Mouse (Mus musculus) left cerebral cortex, adult 8-10 months (tissue): Measurements from ENCODE around the gene Lrrc1. TPM values are rescaled to one million over a fixed set of nuclear protein-coding genes. Genes with fewer than 3 reads are reported as not detected.

Experiments
- DNase-seq, 2 experiments: peaks; one replicate each; pipeline ENCODE4 v3.0.0; 2022; ENCODE audit warnings: low spot score in 2 of 2
- total RNA-seq, 4 experiments: library from RNA; stranded (reverse); gene quantifications; 2 replicates each; pipeline ENCODE4 v1.2.4; 2022

Gene Lrrc1
- total RNA-seq, 4 experiments from 2014 or later, result 9.5 to 10.3 (median 9.7) TPM

DNA sequence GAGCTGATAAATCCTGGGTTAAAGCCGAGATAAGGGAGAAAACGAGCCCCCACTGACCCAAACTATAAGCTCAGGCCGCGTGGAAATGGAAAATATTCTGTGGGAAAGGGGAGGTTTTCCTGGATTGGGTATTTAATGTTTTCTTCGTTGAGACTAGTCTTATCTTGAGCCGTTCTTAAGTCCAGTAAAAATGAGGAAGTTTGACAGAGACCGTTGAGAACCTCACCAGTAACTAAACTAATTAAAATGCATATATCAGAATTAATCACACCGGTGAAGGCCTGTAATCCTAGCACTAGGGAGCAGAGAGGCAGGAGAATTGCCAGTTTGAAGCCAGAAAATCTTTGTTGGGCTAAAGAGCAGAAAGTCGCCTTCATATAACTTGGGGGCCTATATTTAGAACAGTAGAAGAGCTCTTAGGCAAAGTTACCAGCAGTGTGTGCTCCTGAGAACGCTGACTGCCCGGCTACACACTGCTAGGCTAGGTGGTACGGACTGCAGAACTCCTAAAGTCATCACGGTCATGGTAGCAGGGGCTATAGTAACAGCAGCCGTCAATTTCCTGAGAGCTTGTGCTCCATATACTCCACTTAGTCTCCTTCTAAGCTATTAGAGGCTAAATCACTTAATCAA, 116.4 kb downstream of the Lrrc1 start:
- no peak for DNase-seq

DNA sequence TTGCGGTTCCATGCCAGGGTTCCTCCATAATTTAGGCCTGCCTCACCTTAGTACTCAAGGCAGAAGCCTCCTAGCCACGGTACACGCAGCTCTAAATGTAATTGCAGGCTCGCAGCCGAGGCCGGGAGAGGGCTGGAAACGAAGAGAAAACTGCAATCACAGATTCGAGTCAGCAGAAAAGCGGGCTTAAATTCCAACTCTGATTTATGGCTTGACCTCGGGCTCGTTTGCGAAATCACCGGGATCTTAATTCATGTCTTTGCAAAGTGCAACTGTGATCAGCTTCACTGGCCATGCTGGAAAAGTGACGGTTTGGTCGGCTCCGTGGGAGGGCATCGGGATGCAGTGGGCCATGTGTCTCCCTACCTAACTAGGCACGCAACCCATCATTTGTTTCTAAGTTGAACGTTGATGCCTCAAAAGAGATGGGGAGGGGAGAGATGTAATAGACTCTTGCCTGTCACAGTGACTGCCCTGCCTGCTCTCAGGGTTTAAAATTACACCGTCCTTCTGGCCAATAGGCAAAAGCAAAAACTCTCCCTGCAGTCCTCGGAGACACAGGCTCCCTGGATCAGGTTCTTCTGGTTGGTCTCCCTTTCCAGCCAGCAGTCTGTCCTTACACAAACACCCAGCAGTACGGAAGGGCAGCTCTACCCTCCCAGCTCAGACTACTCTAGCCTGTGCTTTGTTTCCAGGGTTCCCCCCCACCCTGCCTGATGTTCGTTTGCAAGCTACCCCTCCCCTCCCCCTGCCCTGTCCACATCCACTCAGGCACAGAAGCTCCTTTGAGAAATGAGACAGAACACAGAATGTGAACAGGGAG, 117.2 kb downstream of the Lrrc1 start:
- DNase-seq, result no peak

DNA sequence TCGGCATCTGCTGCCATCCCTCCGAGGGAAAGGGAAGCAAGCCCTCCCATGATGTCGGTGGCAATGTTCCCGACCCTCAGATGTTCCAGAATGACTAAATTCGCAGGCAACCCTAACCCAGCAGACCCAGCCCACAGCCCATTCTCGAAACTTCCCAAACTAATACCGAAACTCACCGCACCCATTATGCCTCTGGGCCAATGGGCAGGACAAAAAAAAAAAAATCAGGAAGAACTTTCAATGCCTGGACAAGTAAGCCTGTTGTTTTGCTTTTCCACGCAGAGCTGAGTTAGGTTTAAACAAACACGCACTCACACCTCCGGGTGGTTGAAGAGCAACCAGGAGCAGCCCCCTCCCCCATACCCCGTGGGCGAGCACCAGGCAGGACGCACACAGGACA, 118.6 kb downstream of the Lrrc1 start:
- DNase-seq, result no peak

DNA sequence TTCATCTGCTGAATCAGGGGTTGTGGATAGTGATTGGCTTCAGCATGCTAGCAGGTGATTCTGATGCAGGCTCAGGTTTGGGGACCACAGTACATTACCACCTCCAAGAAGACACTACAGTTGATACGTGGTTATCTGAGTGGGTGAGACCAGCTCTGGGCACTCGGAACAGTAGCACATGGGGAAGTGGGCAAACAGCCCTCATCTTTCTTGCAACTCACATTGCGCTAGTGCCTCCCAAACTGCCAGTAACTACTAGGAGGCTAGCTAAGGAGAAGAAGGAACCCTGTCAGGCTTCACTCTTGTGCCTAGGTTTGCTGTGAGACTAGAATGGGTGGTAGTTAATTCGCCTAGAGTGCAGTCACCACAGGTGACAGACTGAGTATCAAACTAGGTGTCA, 119.1 kb downstream of the Lrrc1 start:
- DNase-seq, result no peak

DNA sequence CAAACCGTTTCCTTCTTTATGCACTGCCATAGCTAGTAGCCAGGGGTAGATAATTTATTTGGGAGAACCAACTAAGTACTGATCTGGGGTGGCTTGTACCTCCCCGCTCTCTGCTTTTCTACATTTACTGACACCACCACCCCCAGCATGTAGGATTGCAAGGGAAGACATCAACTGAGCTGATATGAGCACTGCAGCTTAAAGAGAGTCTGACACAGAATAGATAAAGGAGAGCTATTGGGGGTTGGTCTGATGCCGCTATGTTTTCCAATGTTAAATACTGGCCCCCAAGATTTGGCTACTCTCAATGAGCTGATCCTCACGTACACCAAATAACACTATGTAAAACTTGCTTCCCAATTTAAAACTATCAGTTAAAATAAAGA, 124.5 kb downstream of the Lrrc1 start:
- no peak for DNase-seq

DNA sequence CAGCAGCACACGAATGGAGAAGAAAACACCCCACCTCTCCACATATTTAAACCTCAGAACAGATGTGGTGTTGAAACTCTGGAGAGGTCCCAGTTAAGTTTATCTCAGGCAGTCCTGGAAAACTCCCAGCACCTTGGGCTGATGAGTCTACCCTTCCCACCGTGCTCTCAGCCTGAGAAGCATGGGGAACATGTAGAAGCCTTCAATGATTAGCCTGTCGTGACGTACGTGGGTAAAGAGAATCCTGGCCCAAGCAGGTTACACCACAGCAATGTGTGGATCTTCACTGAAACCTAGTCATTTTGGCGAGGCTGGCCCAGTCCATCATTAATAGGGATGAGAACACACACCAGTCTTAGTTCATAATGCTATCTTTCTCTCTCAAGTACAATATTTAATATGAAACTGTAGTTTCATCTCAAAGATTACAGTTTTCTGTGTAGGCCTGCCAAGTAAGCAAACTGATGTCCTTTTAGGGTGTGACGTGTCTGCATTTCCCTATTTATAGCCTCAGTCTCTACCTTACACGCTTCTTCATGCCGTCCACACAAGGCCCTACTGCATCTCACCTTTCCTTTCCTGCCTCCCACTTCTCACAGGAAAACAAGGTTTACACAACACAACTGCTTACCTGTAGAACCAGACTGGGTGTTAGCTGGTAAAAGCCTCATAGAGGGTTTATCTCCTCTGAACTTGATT, 125.0 kb downstream of the Lrrc1 start:
- no peak for DNase-seq

DNA sequence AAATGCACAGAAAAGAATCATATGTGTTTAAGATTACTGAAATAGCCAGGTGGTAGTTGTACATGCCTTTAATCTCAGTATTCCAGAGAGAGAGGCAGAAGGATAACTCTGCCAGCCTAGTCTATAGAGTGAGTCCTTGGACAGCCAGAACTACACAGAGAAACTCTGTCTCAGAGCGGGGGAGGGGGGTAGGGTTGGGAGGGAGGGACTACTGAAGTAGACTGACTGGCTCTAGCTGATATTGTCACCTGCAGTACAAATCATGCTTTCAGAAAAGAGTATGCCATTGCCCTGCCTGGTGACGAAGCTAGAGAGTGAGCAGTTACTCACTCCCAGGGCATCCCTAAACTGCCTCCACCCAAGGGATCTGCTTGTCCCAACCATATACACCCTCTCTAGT, 125.9 kb downstream of the Lrrc1 start:
- no peak for DNase-seq

DNA sequence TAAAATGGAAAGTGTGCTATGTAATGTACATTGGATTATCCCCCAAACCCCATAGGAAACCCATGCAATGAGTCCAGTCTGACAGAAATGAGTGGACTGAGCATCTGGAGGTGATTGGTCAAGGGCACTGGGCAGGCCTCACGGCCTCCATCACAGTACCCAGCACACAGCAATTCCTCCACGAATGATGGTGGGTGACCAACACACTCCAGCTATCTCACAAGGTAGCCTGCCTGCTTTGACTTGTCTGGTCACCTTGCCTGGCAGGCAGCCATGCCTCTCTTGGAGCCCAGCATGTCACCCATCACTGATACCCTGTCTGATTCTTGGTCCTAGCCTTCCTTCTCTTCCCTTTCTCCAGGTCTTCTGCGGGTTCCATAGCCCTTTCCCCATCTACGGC, 128.2 kb downstream of the Lrrc1 start:
- DNase-seq, result no peak

DNA sequence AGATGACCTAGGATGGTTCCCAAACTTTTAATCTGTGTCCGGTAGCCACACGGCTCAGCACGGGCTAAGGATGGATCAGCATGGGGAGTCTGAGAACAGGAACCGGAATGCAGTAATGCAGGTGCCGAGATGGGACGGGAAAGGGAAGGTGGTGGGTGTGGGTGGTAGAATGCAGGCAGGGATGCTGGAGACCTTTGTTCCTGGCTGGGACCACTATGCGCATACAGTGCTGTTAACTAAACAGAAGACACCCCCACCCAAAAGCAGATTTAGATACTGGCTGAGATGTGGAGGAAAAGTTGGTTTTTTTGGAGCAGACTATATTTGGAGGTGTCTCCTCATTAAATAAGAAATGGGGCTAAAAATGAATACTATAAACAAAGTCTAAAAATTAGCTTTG, 128.7 kb downstream of the Lrrc1 start:
- DNase-seq, result no peak

DNA sequence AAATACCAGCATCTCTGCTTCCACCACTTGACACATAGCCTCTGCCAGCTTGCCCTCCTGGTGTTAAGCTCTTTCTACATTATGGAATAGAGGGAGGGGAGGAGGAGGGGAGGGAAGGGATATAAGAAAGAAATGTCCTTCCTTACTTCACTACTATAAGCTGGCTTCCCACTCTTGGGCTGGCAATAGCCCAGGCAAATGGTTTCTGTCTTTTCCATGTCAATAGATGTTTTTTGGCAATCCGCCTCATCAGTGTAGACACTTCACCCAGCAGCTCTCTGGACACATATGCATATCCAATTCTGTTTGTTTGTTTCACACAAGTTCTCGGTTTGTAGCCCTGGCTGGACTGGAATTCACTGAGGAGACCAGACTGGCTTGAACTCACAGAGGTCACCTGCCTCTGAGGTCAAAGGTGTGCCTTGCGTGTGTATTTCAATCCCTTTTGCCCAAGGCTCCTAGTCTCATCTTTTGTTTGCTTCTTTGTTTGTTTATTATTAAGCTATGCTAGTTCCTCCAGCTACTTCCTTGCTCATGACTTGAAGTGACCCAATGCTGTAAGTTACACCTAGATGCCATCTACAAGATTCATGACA, 132.7 kb downstream of the Lrrc1 start:
- DNase-seq, result no peak

DNA sequence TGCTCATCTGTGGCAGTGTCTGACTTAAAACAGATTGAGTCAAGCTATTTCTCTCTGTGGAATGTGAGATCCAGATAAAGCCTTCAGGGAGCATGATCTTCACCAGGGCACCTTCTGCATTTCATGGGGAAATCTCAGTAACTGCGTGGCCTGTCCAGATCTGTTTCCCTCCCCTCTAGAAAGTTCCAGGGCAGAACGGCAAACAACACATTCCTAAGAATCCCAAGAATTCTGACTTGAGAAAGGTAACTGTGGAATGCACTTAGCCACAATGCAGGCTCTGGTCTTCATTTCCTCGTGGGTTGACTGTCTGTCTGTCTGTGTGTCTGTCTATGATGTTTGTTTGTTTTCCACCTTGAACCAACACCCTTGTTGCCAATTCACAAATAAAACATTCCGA, 133.7 kb downstream of the Lrrc1 start:
- DNase-seq, result no peak

DNA sequence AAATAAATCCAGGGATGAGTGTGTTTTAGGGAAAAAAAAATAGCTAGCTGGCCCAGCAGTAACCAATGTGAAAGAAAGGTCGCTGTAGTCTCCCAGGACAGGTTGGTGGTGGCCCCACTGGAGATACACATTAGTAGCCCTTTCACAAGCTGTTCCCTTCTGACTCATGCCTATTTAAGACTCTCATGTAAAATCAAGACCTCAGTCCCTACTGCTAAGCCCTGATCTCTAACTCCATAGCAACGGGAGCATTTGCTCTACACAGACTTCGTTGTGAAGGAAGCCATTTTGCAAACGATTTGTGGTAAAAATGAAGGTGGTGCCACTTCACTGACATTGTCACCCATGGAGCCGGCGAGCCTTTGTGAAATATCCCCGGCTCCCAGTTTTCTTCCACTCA, 134.1 kb downstream of the Lrrc1 start:
- DNase-seq, result no peak

DNA sequence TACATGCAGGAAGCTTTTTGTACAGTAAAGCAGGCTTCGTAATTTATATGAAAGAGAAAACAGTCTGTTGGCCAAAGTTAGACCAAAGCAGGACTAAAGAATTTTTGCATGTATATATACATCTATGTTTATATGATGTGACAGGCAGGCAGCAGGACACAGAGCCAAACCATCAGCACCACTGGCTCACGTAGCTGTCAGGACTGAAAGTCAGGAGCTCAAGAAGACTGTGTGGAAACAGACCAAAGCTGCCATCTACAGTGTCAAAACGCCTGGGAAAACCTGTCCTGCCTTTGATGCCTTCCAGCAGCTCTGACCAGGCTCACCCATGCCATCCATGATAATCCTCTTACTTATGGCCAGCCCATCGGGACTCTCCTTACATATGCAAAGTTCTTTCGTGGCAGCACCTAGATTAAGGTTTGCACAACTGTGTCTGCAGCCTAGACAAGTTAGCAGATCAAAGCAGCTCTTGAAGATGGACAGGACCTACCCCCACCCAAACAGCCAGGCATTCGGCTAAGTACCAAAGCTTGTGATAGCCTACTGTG, 136.5 kb downstream of the Lrrc1 start:
- no peak for DNase-seq

DNA sequence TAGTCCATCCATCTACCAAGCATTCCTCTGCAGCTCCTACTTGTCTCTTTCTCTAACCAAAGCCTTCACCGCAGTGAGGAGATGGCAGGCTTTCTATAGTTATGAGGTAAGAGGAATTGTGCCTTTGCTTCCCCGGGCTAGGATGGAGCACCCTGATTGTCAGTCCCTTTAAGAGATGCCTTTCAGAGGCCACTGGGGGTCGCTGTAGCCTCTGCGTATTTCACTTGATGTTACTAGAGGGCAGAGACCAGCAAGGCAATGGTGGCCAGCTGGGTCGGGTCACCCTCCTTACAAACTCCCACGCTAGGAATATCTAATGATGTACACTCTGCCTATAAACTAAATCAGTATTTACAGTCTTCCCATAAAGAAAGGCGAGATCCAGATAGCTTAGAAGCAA, 137.8 kb downstream of the Lrrc1 start:
- DNase-seq, result no peak

DNA sequence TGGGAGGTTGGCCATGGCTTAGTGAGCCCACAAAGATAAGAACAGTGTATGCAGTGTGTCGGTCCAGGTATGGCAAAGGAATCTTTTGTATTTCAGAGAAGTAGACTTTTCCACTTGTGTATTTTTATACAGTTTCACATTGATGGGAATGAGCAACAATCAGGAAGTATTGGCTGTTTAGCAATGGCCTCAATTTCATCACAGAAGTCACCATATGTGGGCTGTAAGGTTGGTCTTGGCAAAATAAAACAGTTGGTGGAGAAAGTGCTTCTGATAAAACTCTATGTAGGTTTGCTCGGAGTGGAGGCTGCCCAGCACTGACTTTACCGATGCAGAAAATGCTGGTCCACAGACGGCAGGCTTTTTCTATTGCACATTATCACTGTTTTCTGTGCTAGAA, 140.2 kb downstream of the Lrrc1 start:
- no peak for DNase-seq

DNA sequence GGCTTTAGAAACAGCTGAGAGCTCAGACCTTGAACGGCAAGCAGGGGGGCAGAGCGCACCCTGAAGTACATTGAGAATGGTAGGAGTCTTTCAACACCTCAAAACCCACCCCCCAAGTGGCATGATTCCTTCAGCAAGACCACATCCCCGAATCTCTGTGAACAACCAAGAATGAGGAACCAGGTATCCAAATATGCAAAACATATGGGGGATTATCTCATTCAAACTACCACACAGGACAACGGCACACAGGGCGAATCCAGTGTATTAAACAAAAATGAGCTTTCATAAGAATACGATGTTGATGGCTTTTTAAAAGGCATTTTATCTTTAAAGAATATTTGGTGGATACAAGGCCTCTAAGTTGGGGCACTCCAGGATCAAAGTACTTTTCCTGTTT, 140.7 kb downstream of the Lrrc1 start:
- DNase-seq, result no peak

DNA sequence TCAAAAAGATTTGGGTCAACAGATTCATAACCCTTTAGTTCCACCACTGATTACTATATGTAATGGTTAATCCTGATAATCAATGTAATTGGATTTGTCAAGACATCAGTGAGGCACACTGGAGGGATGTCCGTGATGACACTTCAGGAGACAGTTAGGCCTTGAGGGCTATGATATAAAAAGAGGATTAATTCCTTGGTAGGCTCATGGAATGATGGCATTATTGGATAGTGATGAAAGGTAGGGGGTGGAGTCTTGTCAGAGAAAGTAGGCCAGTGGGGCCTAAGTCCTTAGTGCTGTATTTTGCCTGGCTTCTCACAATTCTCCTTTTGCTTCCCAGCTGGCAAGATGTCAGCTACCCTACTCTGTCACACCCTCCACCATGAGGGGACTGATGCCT, 141.7 kb downstream of the Lrrc1 start:
- no peak for DNase-seq

DNA sequence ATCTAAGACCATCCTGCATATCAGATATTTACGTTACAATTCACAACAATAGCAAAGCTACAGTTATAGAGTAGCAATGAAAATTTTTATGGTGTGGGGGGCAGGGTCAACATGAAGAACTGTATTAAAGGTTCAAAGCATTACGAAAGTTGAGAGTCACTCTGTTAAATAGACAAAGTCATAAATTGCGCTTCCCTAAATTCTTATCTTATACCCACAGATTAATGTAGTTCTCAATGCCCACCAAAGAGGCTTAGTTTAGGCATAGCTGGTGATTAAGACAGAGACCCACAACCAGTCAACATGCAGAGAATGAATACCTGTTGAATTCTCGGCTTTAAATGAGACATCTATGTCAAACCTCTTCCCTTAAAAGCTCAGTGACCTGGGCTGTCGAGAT, 144.9 kb downstream of the Lrrc1 start:
- no peak for DNase-seq

DNA sequence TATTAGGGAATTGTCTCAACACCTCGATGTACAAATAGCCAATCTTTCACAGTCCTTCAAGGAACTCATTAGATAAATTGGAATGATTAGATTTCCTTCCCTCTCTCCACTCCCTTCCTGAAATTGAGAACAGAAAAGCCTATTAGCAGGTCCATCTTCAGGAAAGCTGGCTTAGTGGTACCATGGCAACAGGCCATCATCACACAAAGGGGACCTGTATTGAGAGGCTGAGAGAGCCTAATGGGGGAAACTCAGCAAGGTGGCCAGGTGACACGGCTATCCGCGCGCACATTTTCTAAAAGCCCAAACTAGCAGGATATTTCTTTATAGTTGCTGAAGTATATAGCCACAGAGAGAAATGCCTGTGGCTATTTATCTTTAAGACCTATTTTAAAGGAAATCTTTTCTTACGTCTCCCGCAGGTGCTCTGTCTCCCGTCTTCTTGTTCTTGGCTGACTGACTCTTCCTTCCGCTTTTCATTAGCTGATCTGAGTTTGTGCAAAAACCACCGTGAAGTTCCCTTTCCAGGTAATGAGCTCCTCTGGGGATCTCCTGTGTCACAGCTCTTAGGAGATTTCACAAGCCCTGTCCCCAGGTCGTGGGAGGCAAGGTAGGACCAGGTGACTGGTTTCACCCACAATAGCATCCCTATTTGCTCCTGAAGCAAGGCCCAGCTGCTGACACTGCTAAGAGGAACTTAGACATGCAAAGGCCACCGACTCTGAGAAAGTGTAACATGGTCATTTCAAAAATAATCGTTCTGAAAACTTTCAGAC, 145.6 kb downstream of the Lrrc1 start:
- no peak for DNase-seq

DNA sequence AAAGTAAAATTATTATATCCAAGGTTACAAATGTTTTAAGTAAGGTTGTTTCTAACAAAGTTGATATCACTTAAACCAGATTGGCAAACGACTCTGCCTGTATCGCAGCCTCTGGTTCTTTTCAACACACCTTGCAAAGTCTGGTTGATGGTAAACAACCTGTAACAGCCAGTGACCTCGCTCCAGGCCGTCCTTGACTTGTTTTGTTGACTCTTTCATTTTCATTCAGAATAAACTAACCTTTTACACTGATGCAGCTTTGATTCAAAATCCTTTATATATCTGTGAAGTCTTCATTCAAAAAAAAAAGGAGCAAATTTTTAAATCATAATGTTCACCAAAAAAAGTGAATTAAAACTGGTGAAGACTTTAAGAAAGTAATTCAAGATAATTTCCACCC, 147.6 kb downstream of the Lrrc1 start:
- DNase-seq, result no peak

DNA sequence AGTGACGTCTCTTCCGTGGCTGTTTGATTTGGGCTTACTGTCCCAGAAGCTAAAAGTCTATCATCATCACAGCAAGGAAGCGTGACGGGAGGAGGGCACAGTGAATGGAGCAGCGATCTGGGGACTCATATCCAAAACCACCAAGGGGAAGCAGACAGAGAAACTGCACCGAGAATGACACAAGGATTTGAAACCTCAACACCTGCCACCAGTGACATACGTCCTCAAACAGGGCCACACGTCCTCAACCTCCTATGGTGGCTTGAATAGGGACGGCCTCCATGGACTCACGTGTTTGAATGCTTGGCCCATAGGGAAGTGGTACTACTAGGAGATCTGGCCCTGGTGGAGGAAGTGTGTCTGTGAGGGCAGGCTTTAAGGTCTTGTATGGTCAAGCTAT, 153.4 kb downstream of the Lrrc1 start:
- no peak for DNase-seq
